Mouse (Mus musculus): ENCODE results near the gene Gpr137.

GRCm38 (mm10) chr19:6989251-6989650 lies 47.0 kb upstream of the Gpr137 start:
- no peak for TF ChIP-seq POLR2A (IDR thresholded peaks at IDR 0.05; ENCODE audit: low read depth, low read length)
- TF ChIP-seq CTCF (IDR thresholded peaks at IDR 0.05; ENCODE audit: extremely low read depth, insufficient read length, insufficient replicate concordance, low read depth, low read length): no peak
